Mouse (Mus musculus) layer of hippocampus, adult 11-12 months (tissue): ENCODE results near the gene Ost4.
A peak's percentile ranks its signal among the peaks of the same experiment; 100 is the strongest.
"Not testable (repeated sequence)": the region's sequence is repeated elsewhere in the genome, so short reads cannot be mapped to it uniquely, and the experiment has no call there.

Experiments
- DNase-seq: peaks from one replicate; pipeline ENCODE4 v3.0.0; 2022; ENCODE audit warnings: low spot score

The Ost4 gene

GRCm38 (mm10) chr5:30889088-30889754 lies 18.4 kb downstream of the Ost4 start:
- no peak for DNase-seq

- DNase-seq: peak; percentile 96
These were observed 19.1 kb downstream of the Ost4 start, which contains the start of gene Agbl5 for GRCm38 (mm10) chr5:30888337-30889087. Gene Agbl5 (plus strand): TSS chr5:30888694.

GRCm38 (mm10) chr5:30887858-30888336 lies 19.7 kb downstream of the Ost4 start:
- DNase-seq: peak; percentile 95

DNA sequence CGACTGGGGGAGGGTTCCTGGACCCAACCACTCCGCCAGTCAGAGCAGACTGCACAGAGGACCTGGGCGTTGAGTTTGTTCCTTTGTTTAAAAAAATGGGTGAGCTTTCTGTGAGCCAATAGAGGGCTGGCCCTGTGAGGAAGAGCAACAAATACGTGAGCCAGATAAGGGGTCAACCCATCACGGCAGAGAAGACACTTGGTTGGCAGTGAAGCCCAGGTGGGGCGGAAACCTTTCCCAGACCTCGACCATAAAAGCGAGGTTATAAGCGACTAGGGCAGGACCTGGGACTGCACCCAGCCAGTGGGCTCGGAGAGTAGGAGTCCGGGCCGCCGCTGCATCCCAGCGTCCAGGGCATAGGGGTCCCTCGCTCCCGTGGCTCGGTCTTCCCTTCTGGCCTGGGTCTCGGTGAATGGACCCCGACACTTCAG lies 20.2 kb downstream of the Ost4 start:
- DNase-seq: peak; percentile 42

GRCm38 (mm10) chr5:30886731-30887130 lies 20.9 kb downstream of the Ost4 start:
- no peak for DNase-seq

DNA sequence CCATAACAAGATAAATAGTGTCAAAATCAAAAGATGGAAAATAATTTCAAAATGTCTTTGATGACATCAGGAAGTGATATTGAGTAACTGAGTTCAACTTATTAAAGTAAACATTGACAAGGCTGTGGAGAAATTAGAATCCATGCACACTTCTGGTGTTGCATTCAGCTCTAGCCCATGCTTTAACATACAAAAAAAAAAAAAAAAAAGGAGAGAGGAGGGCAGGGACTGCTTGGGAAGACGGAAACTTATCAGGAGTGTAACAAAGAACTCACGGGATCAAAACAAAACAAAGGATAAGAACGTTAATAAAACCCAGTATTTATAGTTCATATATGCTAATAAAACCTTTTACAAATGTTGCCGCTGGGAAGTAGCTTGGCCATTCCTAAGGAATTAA lies 21.4 kb downstream of the Ost4 start:
- no peak for DNase-seq

- DNase-seq: not testable (repeated sequence)
These were observed 25.7 kb downstream of the Ost4 start for GRCm38 (mm10) chr5:30881839-30882238.

- no peak for DNase-seq
These were observed 28.1 kb downstream of the Ost4 start for GRCm38 (mm10) chr5:30879347-30879943.

GRCm38 (mm10) chr5:30878616-30879015 lies 29.0 kb downstream of the Ost4 start:
- no peak for DNase-seq

GRCm38 (mm10) chr5:30874365-30874764 lies 33.2 kb downstream of the Ost4 start:
- DNase-seq: no peak

DNA sequence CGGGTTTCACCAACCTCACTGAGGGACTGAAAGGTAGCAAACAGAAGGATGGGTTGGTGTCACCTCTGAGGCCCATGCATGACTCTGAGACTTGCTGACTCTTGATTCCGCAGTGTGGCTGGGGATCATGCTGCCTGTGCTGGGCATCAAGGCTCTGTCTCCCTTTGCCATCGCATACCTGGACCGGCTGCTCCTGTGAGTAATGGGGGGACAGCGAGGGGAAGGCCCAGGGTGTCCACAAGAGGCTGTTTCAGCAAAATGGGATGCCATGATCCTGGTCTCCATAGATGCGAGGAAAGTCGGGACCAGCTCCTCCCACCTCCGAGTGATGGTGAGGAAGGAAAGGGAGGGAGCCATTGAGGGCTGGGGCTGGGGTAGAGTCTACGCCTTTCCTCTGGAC lies 35.0 kb downstream of the Ost4 start:
- no peak for DNase-seq

DNA sequence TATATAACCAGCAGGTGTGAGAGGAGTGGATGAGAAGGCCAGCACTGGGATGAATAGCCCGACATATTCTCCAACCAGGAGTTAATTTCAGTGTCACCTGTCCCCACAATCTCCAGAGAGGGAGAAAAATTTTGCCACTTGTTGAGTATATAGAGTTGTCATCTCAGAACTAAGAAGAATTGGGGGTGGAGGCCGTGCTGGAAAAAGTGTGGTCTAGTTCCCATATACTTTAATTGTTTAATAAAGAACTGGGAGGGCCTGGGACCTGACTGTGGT lies 37.5 kb downstream of the Ost4 start:
- DNase-seq: no peak

DNA sequence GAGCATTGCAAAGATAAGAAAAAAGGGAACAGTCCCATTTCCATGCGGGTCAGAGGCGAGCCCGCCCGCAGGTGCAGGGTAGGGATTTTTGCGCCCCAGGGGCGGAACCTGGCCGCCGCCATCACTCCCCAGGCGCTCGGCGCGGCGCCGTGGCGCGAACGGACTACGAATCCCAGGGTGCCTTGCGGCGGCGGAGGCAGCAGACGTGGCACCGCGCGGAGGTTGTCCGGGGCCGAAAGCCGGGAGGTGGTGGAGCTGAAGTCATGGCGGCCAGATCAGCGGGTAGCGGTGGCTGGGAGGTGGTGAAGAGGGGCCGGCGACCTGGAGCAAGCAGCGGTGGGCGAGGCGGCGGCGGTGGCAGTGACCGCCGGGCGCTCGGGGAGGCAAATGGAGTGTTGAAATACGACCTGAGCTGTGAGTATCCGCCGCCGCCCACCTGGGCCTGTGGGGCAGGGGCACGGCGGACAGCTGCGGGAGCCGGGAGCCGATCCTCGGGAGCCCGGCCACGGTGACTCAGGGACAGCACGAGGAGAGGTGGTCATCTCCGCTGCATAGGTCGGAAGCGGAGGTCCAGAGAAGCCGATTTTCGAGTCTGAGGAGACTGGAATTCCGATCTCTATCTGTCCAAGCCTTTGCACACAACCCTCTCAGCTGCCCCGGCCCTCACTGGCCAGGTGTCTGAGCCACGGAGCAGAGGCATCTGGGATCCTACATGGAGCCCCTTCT lies 38.0 kb downstream of the Ost4 start:
- DNase-seq: peak; percentile 88

DNA sequence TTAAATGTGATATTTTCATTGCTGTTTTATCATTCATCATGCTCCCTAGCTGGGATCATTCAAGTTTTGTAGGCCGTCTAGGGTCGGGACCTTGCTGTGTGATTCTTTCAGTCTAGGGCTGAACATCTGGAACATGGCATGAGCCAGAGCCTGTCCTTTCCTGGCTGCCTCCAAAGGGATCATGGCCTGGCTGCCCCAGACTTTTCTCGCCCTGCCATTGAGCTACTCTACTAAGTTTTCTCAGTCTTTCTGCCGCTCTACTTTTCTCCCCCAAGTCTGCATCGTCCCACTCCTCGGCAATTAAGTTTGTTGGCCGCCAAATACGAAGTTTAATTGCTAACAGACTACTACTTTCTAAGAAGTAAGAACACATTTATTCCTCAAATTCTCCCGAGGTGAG lies 38.6 kb downstream of the Ost4 start:
- DNase-seq: no peak

DNA sequence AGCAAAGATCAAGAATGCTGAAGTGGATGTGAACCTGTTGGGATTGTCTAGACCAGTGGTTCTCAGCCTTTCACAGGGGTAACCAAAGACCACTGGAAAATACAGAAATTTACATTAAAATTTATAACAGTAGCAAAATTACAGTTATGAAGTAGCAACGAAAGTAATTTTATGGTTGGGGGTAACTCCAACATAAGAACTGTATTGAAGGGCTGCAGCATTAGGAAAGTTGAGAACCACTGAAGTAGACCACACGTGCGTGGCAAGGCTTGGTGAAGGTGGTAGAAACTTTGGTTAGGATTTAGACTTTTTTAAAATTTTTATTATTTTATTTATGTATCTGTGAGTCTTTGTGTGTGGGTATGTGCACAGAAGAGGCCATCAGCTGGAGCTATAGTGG lies 39.9 kb downstream of the Ost4 start, which contains the start of gene Tmem214:
Gene Tmem214, plus strand, starts transcription at position 301 of the 400 bp plus-strand sequence.
- no peak for DNase-seq

- no peak for DNase-seq
These were observed 40.7 kb downstream of the Ost4 start for GRCm38 (mm10) chr5:30866871-30867270.

- no peak for DNase-seq
These were observed 43.3 kb downstream of the Ost4 start for GRCm38 (mm10) chr5:30864322-30864721.

- no peak for DNase-seq
These were observed 43.7 kb downstream of the Ost4 start for GRCm38 (mm10) chr5:30863852-30864251.

- no peak for DNase-seq
These were observed 51.5 kb downstream of the Ost4 start for GRCm38 (mm10) chr5:30856124-30856523.
